Mouse (Mus musculus): Measurements from ENCODE around the gene Tamm41.

GRCm38 (mm10) chr6:114988619-114988980 is 49.1 kb downstream of the Tamm41 start:
- TF ChIP-seq CTCF (IDR thresholded peaks at IDR 0.05; ENCODE audit: insufficient read depth, low read depth, low read length) (no peak), POLR2A (IDR thresholded peaks at IDR 0.05; ENCODE audit: insufficient read depth, low read depth, low read length) (no peak)
